Mouse (Mus musculus) gastrocnemius, adult 2 months (tissue): Measurements from ENCODE around the gene Sall1. TPM values are rescaled to one million over a fixed set of nuclear protein-coding genes. Genes with fewer than 3 reads are reported as not detected.
A peak's percentile ranks its signal among the peaks of the same experiment; 100 is the strongest.

Experiments
- DNase-seq: peaks from one replicate; pipeline ENCODE4 v3.0.0; 2022
- H3K27ac ChIP-seq: fragments of 200-600 bp; 2 replicates; pipeline ENCODE4 v1.8.1; 2022; ENCODE audit warnings: mild to moderate bottlenecking
- H3K4me3 ChIP-seq: fragments of 200-600 bp; 2 replicates; pipeline ENCODE4 v1.8.1; 2022; ENCODE audit warnings: mild to moderate bottlenecking, moderate library complexity
- CTCF ChIP-seq: fragments of 200-600 bp; IDR thresholded peaks from 2 replicates; pipeline ENCODE4 v1.8.1; 2022; ENCODE audit warnings: antibody characterized with exemption, mild to moderate bottlenecking, moderate library complexity
- intact Hi-C: fragments of 180-260 bp; cut with DNase I; formaldehyde crosslinking; loops from one replicate; pipeline ENCODE4 v1.15.1; 2025
- total RNA-seq, 2 experiments: library from RNA; stranded (reverse); gene quantifications; 2 replicates each; pipeline ENCODE4 v1.2.3; 2021

Sall1 gene
- total RNA-seq, 2 experiments from 2014 or later = not detected

- TF ChIP-seq CTCF = no peak
- DNase-seq = no peak
- Histone ChIP-seq H3K4me3 (no peak overlapping the region), H3K27ac (no peak overlapping the region)
- intact Hi-C loops = no loop called here
Measured at GRCm38 (mm10) chr8:89026139-89026520, 17.8 kb downstream of the Sall1 start.

GRCm38 (mm10) chr8:89025281-89026138, 18.5 kb downstream of the Sall1 start:
- intact Hi-C loops = no loop called here

GRCm38 (mm10) chr8:89024796-89025195, 19.2 kb downstream of the Sall1 start:
- TF ChIP-seq CTCF = no peak
- Histone ChIP-seq H3K27ac (no peak overlapping the region), H3K4me3 (no peak overlapping the region)
- DNase-seq = no peak
- intact Hi-C loops = no loop called here

More at GRCm38 (mm10) chr8:89025281-89026138, 18.5 kb downstream of the Sall1 start:
- no peak for DNase-seq
- no peak for TF ChIP-seq CTCF
- no peak overlapping the region for H3K4me3 ChIP-seq
- no peak overlapping the region for H3K27ac ChIP-seq

- Histone ChIP-seq H3K4me3 (no peak overlapping the region), H3K27ac (no peak overlapping the region)
- no peak for TF ChIP-seq CTCF
- no peak for DNase-seq
- intact Hi-C loops = no loop called here
Measured at GRCm38 (mm10) chr8:89021139-89021538, 22.8 kb downstream of the Sall1 start.

- no peak for TF ChIP-seq CTCF
- intact Hi-C loops = no loop called here
- H3K27ac ChIP-seq = no peak overlapping the region
- DNase-seq = no peak
- no peak overlapping the region for H3K4me3 ChIP-seq
Measured at GRCm38 (mm10) chr8:89017891-89018290, 26.1 kb downstream of the Sall1 start.

- Histone ChIP-seq H3K4me3 (no peak overlapping the region), H3K27ac (no peak overlapping the region)
- intact Hi-C loops = no loop called here
- no peak for DNase-seq
- TF ChIP-seq CTCF = no peak
Measured at GRCm38 (mm10) chr8:89016465-89017070, 27.4 kb downstream of the Sall1 start.

- no peak overlapping the region for H3K4me3 ChIP-seq
- no peak for DNase-seq
- no peak for TF ChIP-seq CTCF
- intact Hi-C loops = no loop called here
- H3K27ac ChIP-seq = no peak overlapping the region
Measured at GRCm38 (mm10) chr8:89015539-89015938, 28.4 kb downstream of the Sall1 start.

- Histone ChIP-seq H3K27ac (no peak overlapping the region), H3K4me3 (no peak overlapping the region)
- TF ChIP-seq CTCF = no peak
- intact Hi-C loops = no loop called here
- no peak for DNase-seq
Measured at GRCm38 (mm10) chr8:89012853-89013534, 31.0 kb downstream of the Sall1 start.

GRCm38 (mm10) chr8:89012024-89012712, 31.8 kb downstream of the Sall1 start:
- TF ChIP-seq CTCF = no peak
- DNase-seq = no peak
- H3K27ac ChIP-seq = no peak overlapping the region
- H3K4me3 ChIP-seq = no peak overlapping the region
- intact Hi-C loops = no loop called here

- no peak overlapping the region for H3K4me3 ChIP-seq
- TF ChIP-seq CTCF = no peak
- DNase-seq = no peak
- no peak overlapping the region for H3K27ac ChIP-seq
- intact Hi-C loops = no loop called here
Measured at GRCm38 (mm10) chr8:89008784-89009183, 35.2 kb downstream of the Sall1 start.

GRCm38 (mm10) chr8:89007114-89007513, 36.8 kb downstream of the Sall1 start:
- no peak overlapping the region for H3K4me3 ChIP-seq
- H3K27ac ChIP-seq = no peak overlapping the region
- TF ChIP-seq CTCF = no peak
- DNase-seq = no peak
- intact Hi-C loops = no loop called here

- DNase-seq = no peak
- H3K4me3 ChIP-seq = peak overlapping the region; percentile 51
Measured at GRCm38 (mm10) chr8:89006426-89006825, 37.5 kb downstream of the Sall1 start.

GRCm38 (mm10) chr8:89005797-89006196, 38.2 kb downstream of the Sall1 start:
- no peak for TF ChIP-seq CTCF
- no peak for DNase-seq
- Histone ChIP-seq H3K4me3 (no peak overlapping the region), H3K27ac (no peak overlapping the region)
- intact Hi-C loops = no loop called here

More at GRCm38 (mm10) chr8:89006426-89006825, 37.5 kb downstream of the Sall1 start:
- no peak overlapping the region for H3K27ac ChIP-seq
- intact Hi-C loops = no loop called here
- no peak for TF ChIP-seq CTCF
